In genomic region chr15:98579310-98579709, GRCm38 (mm10) we compare ENCODE assay signal across 21 mouse cellular contexts. TPM values are rescaled to one million over a fixed set of nuclear protein-coding genes. Genes with fewer than 3 reads are reported as not detected.
DNase-seq lines count a peak whose midpoint lies in the region; ATAC-seq lines count a peak whose summit lies in the region.
"Had no signal": no experiment of that assay in that cellular context is flagged by ENCODE, and none has a peak within 500 bp of the region (broad histone marks: within the 10 kb centered on the region; RNA-seq: fewer than 3 reads in every experiment).

No protein-coding gene starts in this region.

- peak; percentile 56; the same call in 1 of the 2 replicates for ATAC-seq in embryonic facial prominence, embryonic 13.5 days (ENCODE audit: insufficient number of reproducible peaks, insufficient read depth, low FRiP score, low TSS enrichment, low read depth)
- ATAC-seq in midbrain, embryonic 12.5 days (ENCODE audit: low FRiP score, low read depth): no peak
- no peak for ATAC-seq in midbrain, embryonic 14.5 days (ENCODE audit: low FRiP score, low TSS enrichment)
- ATAC-seq in cerebellum, adult (ENCODE audit: insufficient number of reproducible peaks, low FRiP score, low TSS enrichment): no peak

- H3K27ac ChIP-seq in embryonic facial prominence, embryonic 13.5 days: no peak overlapping the region
- no peak overlapping the region for H3K27ac ChIP-seq in embryonic facial prominence, embryonic 10.5 days (replicated peaks)
- no peak overlapping the region for H3K27ac ChIP-seq in heart, embryonic 10.5 days
- H3K27ac ChIP-seq in midbrain, embryonic 12.5 days (replicated peaks): no peak overlapping the region
- H3K27ac ChIP-seq in midbrain, embryonic 14.5 days (replicated peaks; ENCODE audit: low read depth, low read length): no peak overlapping the region
- H3K27ac ChIP-seq: embryonic facial prominence, embryonic 12.5 days; embryonic facial prominence, embryonic 15.5 days; forebrain, embryonic 10.5 days; forebrain, embryonic 12.5 days had no signal

- 82% methylated on average over 2 of the region's 2 CpGs for WGBS in embryonic facial prominence, embryonic 13.5 days
- 88% methylated on average over 2 of the region's 2 CpGs for WGBS in embryonic facial prominence, embryonic 10.5 days
- WGBS in heart, embryonic 10.5 days: 93% methylated on average over 2 of the region's 2 CpGs
- 72% methylated on average over 2 of the region's 2 CpGs for WGBS in midbrain, embryonic 12.5 days
- 64% methylated on average over 2 of the region's 2 CpGs for WGBS in midbrain, embryonic 14.5 days

- no peak overlapping the region for H3K4me3 ChIP-seq in embryonic facial prominence, embryonic 13.5 days
- H3K4me3 ChIP-seq in embryonic facial prominence, embryonic 10.5 days: no peak overlapping the region
- H3K4me3 ChIP-seq in heart, embryonic 10.5 days: no peak overlapping the region
- no peak overlapping the region for H3K4me3 ChIP-seq in midbrain, embryonic 12.5 days
- H3K4me3 ChIP-seq in midbrain, embryonic 14.5 days (replicated peaks; ENCODE audit: low read depth, low read length): no peak overlapping the region
- H3K4me3 ChIP-seq: embryonic facial prominence, embryonic 12.5 days; embryonic facial prominence, embryonic 15.5 days; erythroblast, embryonic 14.5 days; forebrain, embryonic 10.5 days; forebrain, embryonic 12.5 days had no signal

- H3K36me3 ChIP-seq in embryonic facial prominence, embryonic 13.5 days: no peaks in the 10 kb centered on the region
- H3K36me3 ChIP-seq in embryonic facial prominence, embryonic 10.5 days (replicated peaks): no peaks in the 10 kb centered on the region
- no peaks in the 10 kb centered on the region for H3K36me3 ChIP-seq in heart, embryonic 10.5 days
- H3K36me3 ChIP-seq in midbrain, embryonic 12.5 days: no peaks in the 10 kb centered on the region
- H3K36me3 ChIP-seq in midbrain, embryonic 14.5 days (ENCODE audit: control insufficient read depth, insufficient read depth, low read length): no peaks in the 10 kb centered on the region
- H3K36me3 ChIP-seq: embryonic facial prominence, embryonic 12.5 days; embryonic facial prominence, embryonic 15.5 days; forebrain, embryonic 10.5 days; forebrain, embryonic 12.5 days had no signal

- no peak overlapping the region for H3K4me2 ChIP-seq in embryonic facial prominence, embryonic 13.5 days
- H3K4me2 ChIP-seq in midbrain, embryonic 12.5 days (replicated peaks): no peak overlapping the region
- no peak overlapping the region for H3K4me2 ChIP-seq in midbrain, embryonic 14.5 days (ENCODE audit: low read length)
- H3K4me2 ChIP-seq: embryonic facial prominence, embryonic 12.5 days; embryonic facial prominence, embryonic 15.5 days; forebrain, embryonic 12.5 days had no signal

- intact Hi-C loops in heart, postnatal 14 days (cut with DNase I): no loop called here

- H3K9me3 ChIP-seq in embryonic facial prominence, embryonic 13.5 days: no peaks in the 10 kb centered on the region
- H3K9me3 ChIP-seq in embryonic facial prominence, embryonic 10.5 days: no peaks in the 10 kb centered on the region
- H3K9me3 ChIP-seq in heart, embryonic 10.5 days: no peaks in the 10 kb centered on the region
- H3K9me3 ChIP-seq in midbrain, embryonic 12.5 days: no peaks in the 10 kb centered on the region
- H3K9me3 ChIP-seq in midbrain, embryonic 14.5 days (ENCODE audit: control insufficient read depth, low read length): no peaks in the 10 kb centered on the region
- H3K9me3 ChIP-seq: embryonic facial prominence, embryonic 12.5 days; embryonic facial prominence, embryonic 15.5 days; forebrain, embryonic 10.5 days; forebrain, embryonic 12.5 days had no signal

- DNase-seq in embryonic facial prominence, embryonic 10.5 days (ENCODE audit: low spot score): no peak
- DNase-seq in heart, embryonic 10.5 days (ENCODE audit: low spot score): peak; percentile 58
- no peak for DNase-seq in heart, postnatal 14 days
- DNase-seq in midbrain, embryonic 14.5 days: no peak
- DNase-seq: adrenal gland, adult 8-10 months; embryo, embryonic 11 days had no signal

- H3K27me3 ChIP-seq in embryonic facial prominence, embryonic 13.5 days: no peaks in the 10 kb centered on the region
- no peaks in the 10 kb centered on the region for H3K27me3 ChIP-seq in embryonic facial prominence, embryonic 10.5 days (replicated peaks; ENCODE audit: low read depth, poor library complexity, severe bottlenecking)
- no peaks in the 10 kb centered on the region for H3K27me3 ChIP-seq in heart, embryonic 10.5 days (ENCODE audit: insufficient read depth, poor library complexity, severe bottlenecking)
- H3K27me3 ChIP-seq in midbrain, embryonic 12.5 days: no peaks in the 10 kb centered on the region
- no peaks in the 10 kb centered on the region for H3K27me3 ChIP-seq in midbrain, embryonic 14.5 days (ENCODE audit: control insufficient read depth, insufficient read depth, low read length)
- H3K27me3 ChIP-seq: embryonic facial prominence, embryonic 12.5 days; embryonic facial prominence, embryonic 15.5 days; forebrain, embryonic 12.5 days; Patski had no signal

- H3K4me1 ChIP-seq in embryonic facial prominence, embryonic 13.5 days: no peaks in the 10 kb centered on the region
- no peaks in the 10 kb centered on the region for H3K4me1 ChIP-seq in embryonic facial prominence, embryonic 10.5 days
- peaks cover 13% of the 10 kb centered on the region; the same call in 1 of the 2 replicates for H3K4me1 ChIP-seq in heart, embryonic 10.5 days
- H3K4me1 ChIP-seq in midbrain, embryonic 12.5 days: no peaks in the 10 kb centered on the region
- no peaks in the 10 kb centered on the region for H3K4me1 ChIP-seq in midbrain, embryonic 14.5 days (ENCODE audit: control insufficient read depth, insufficient read depth, low read length)
- H3K4me1 ChIP-seq: embryonic facial prominence, embryonic 12.5 days; embryonic facial prominence, embryonic 15.5 days; forebrain, embryonic 12.5 days had no signal

- 0 out of 2 replicates have a peak overlapping the region, but pooled peaks have one; percentile 11 for H3K9ac ChIP-seq in embryonic facial prominence, embryonic 13.5 days
- H3K9ac ChIP-seq in midbrain, embryonic 12.5 days (replicated peaks): 0 out of 2 replicates have a peak overlapping the region, but pooled peaks have one; percentile 11
- no peak overlapping the region for H3K9ac ChIP-seq in midbrain, embryonic 14.5 days (replicated peaks; ENCODE audit: low read length)
- H3K9ac ChIP-seq: embryonic facial prominence, embryonic 12.5 days; embryonic facial prominence, embryonic 15.5 days; forebrain, embryonic 12.5 days had no signal

RNA-seq across cellular contexts. Expression of gene 4930415O20Rik, which starts 8.5 kb away (rescaled TPM):
- polyA plus RNA-seq in embryonic facial prominence, embryonic 13.5 days (2015; fragmentation: Nextera tagmentation; extraction: Ambion mirVana): not detected in 2 replicates
- polyA plus RNA-seq in embryonic facial prominence, embryonic 10.5 days (2016; fragmentation: Nextera tagmentation; extraction: Ambion mirVana): 0.39 TPM in 1 of 2 replicates, not detected in the other
- 0.43 TPM in 1 of 2 replicates, not detected in the other for polyA plus RNA-seq in heart, embryonic 10.5 days (2016; fragmentation: Nextera tagmentation; extraction: Ambion mirVana)
- total RNA-seq in heart, postnatal 14 days (2021): under 1 TPM; 0.88 to 0.93 TPM
- polyA plus RNA-seq in midbrain, embryonic 12.5 days (2016; fragmentation: Nextera tagmentation; extraction: Ambion mirVana): not detected in 2 replicates
- 0.58 TPM in 1 of 2 replicates, not detected in the other for polyA plus RNA-seq in midbrain, embryonic 14.5 days (2014; fragmentation: Nextera tagmentation; extraction: Ambion mirVana)
- total RNA-seq: adrenal gland, adult 8-10 months; CH12.LX; common myeloid progenitor, adult 5-6 weeks; ES-E14 had no signal
- polyA plus RNA-seq: activated CD4-positive, CD25-positive, alpha-beta regulatory T cell, adult 4 months; CD4-positive, CD25-positive, alpha-beta regulatory T cell, adult 4 months; embryonic facial prominence, embryonic 12.5 days; erythroblast, embryonic 14.5 days; forebrain, embryonic 12.5 days; forebrain, embryonic 14.5 days had no signal

RNA-seq across cellular contexts. Expression of gene Ccnt1, which starts 8.6 kb away (rescaled TPM):
- polyA plus RNA-seq in embryonic facial prominence, embryonic 13.5 days (2015; fragmentation: Nextera tagmentation; extraction: Ambion mirVana): 63.1 and 66.2 TPM in 2 replicates
- 64.5 and 64.6 TPM in 2 replicates for polyA plus RNA-seq in embryonic facial prominence, embryonic 10.5 days (2016; fragmentation: Nextera tagmentation; extraction: Ambion mirVana)
- polyA plus RNA-seq in heart, embryonic 10.5 days (2016; fragmentation: Nextera tagmentation; extraction: Ambion mirVana): 42.8 and 53.0 TPM in 2 replicates
- total RNA-seq in heart, postnatal 14 days (2021): 10 to 100 TPM; 32.8 to 42.6 TPM
- polyA plus RNA-seq in midbrain, embryonic 12.5 days (2016; fragmentation: Nextera tagmentation; extraction: Ambion mirVana): 63.3 and 63.9 TPM in 2 replicates
- polyA plus RNA-seq in midbrain, embryonic 14.5 days (2014; fragmentation: Nextera tagmentation; extraction: Ambion mirVana): 59.7 and 65.8 TPM in 2 replicates

RNA-seq across cellular contexts. Expression of gene Adcy6, which starts 30.6 kb away (rescaled TPM):
- 11.7 and 19.5 TPM in 2 replicates for polyA plus RNA-seq in embryonic facial prominence, embryonic 13.5 days (2015; fragmentation: Nextera tagmentation; extraction: Ambion mirVana)
- polyA plus RNA-seq in embryonic facial prominence, embryonic 10.5 days (2016; fragmentation: Nextera tagmentation; extraction: Ambion mirVana): 11.6 and 14.0 TPM in 2 replicates
- 25.5 and 33.5 TPM in 2 replicates for polyA plus RNA-seq in heart, embryonic 10.5 days (2016; fragmentation: Nextera tagmentation; extraction: Ambion mirVana)
- 100 to 1,000 TPM; 199 to 209 TPM for total RNA-seq in heart, postnatal 14 days (2021)
- polyA plus RNA-seq in midbrain, embryonic 12.5 days (2016; fragmentation: Nextera tagmentation; extraction: Ambion mirVana): 15.6 and 17.2 TPM in 2 replicates
- polyA plus RNA-seq in midbrain, embryonic 14.5 days (2014; fragmentation: Nextera tagmentation; extraction: Ambion mirVana): 9.6 and 12.2 TPM in 2 replicates

RNA-seq across cellular contexts. Expression of gene Kansl2, which starts 45.2 kb away (rescaled TPM):
- 139 and 142 TPM in 2 replicates for polyA plus RNA-seq in embryonic facial prominence, embryonic 13.5 days (2015; fragmentation: Nextera tagmentation; extraction: Ambion mirVana)
- 151 and 152 TPM in 2 replicates for polyA plus RNA-seq in embryonic facial prominence, embryonic 10.5 days (2016; fragmentation: Nextera tagmentation; extraction: Ambion mirVana)
- polyA plus RNA-seq in heart, embryonic 10.5 days (2016; fragmentation: Nextera tagmentation; extraction: Ambion mirVana): 91.7 and 127 TPM in 2 replicates
- 10 to 100 TPM; 78.4 to 82.2 TPM for total RNA-seq in heart, postnatal 14 days (2021)
- polyA plus RNA-seq in midbrain, embryonic 12.5 days (2016; fragmentation: Nextera tagmentation; extraction: Ambion mirVana): 171 and 175 TPM in 2 replicates
- 125 TPM in 2 replicates for polyA plus RNA-seq in midbrain, embryonic 14.5 days (2014; fragmentation: Nextera tagmentation; extraction: Ambion mirVana)

RNA-seq across cellular contexts. Expression of gene Cacnb3, which starts 51.3 kb away (rescaled TPM):
- 55.6 and 55.7 TPM in 2 replicates for polyA plus RNA-seq in embryonic facial prominence, embryonic 13.5 days (2015; fragmentation: Nextera tagmentation; extraction: Ambion mirVana)
- 32.3 and 37.0 TPM in 2 replicates for polyA plus RNA-seq in embryonic facial prominence, embryonic 10.5 days (2016; fragmentation: Nextera tagmentation; extraction: Ambion mirVana)
- polyA plus RNA-seq in heart, embryonic 10.5 days (2016; fragmentation: Nextera tagmentation; extraction: Ambion mirVana): 9.9 and 23.3 TPM in 2 replicates
- 1 to 10 TPM; 8.0 to 8.8 TPM for total RNA-seq in heart, postnatal 14 days (2021)
- polyA plus RNA-seq in midbrain, embryonic 12.5 days (2016; fragmentation: Nextera tagmentation; extraction: Ambion mirVana): 86.2 and 99.6 TPM in 2 replicates
- 130 and 136 TPM in 2 replicates for polyA plus RNA-seq in midbrain, embryonic 14.5 days (2014; fragmentation: Nextera tagmentation; extraction: Ambion mirVana)
- total RNA-seq: common myeloid progenitor, adult 5-6 weeks had no signal
- polyA plus RNA-seq: CD4-positive, CD25-positive, alpha-beta regulatory T cell, adult 4 months; erythroblast, embryonic 14.5 days had no signal
